Mouse (Mus musculus) G1E (cell line): ENCODE results near the gene Ccdc9b.

Experiments
- CTCF ChIP-seq: IDR thresholded peaks from 2 replicates; pipeline ENCODE4 v1.5.1; 2012; ENCODE audit warnings: low read depth, low read length, inconsistent platforms, mixed read lengths
- GATA1 ChIP-seq: IDR thresholded peaks from 2 replicates; pipeline ENCODE4 v1.6.1; 2012; ENCODE audit warnings: borderline replicate concordance, low read length, inconsistent platforms, mixed read lengths

- TF ChIP-seq CTCF (no peak), GATA1 (no peak)
Measured at GRCm38 (mm10) chr2:118786525-118786924, 24.1 kb upstream of the Ccdc9b start.
